Mouse (Mus musculus) embryonic facial prominence, embryonic 13.5 days (tissue): ENCODE measurements around the gene Zfp872. TPM values are rescaled to one million over a fixed set of nuclear protein-coding genes. Genes with fewer than 3 reads are reported as not detected.
"Not testable (repeated sequence)": the region's sequence is repeated elsewhere in the genome, so short reads cannot be mapped to it uniquely, and the experiment has no call there.

Experiments used
- ATAC-seq: fragments of 200-750 bp; cut with Nextera tagmentation; 2 replicates; pipeline ENCODE4 v1.8.0; 2017; ENCODE audit warnings: low read depth; ENCODE audit not compliant: insufficient number of reproducible peaks, insufficient read depth, low FRiP score, low TSS enrichment
- H3K27ac ChIP-seq: fragments of 300-500 bp; sonication (generic); 2 replicates; pipeline ENCODE4 v1.5.1; 2015; ENCODE audit warnings: moderate library complexity, mild to moderate bottlenecking, inconsistent platforms
- H3K27me3 ChIP-seq: fragments of 300-500 bp; sonication (generic); 2 replicates; pipeline ENCODE4 v1.6.1; 2015; ENCODE audit warnings: mild to moderate bottlenecking, inconsistent platforms
- H3K36me3 ChIP-seq: fragments of 300-500 bp; sonication (generic); 2 replicates; pipeline ENCODE4 v1.6.1; 2015; ENCODE audit warnings: mild to moderate bottlenecking, inconsistent platforms
- H3K4me1 ChIP-seq: fragments of 300-500 bp; sonication (generic); 2 replicates; pipeline ENCODE4 v1.6.1; 2015; ENCODE audit warnings: inconsistent platforms
- H3K4me2 ChIP-seq: fragments of 300-500 bp; sonication (generic); 2 replicates; pipeline ENCODE4 v1.6.1; 2015; ENCODE audit warnings: moderate library complexity, mild to moderate bottlenecking, inconsistent platforms
- H3K4me3 ChIP-seq: fragments of 300-500 bp; sonication (generic); 2 replicates; pipeline ENCODE4 v1.5.1; 2015; ENCODE audit warnings: mild to moderate bottlenecking, inconsistent platforms
- H3K9ac ChIP-seq: fragments of 300-500 bp; sonication (generic); 2 replicates; pipeline ENCODE4 v1.6.1; 2015; ENCODE audit warnings: mild to moderate bottlenecking, inconsistent platforms
- H3K9me3 ChIP-seq: fragments of 300-500 bp; sonication (generic); 2 replicates; pipeline ENCODE4 v1.6.1; 2016; ENCODE audit warnings: inconsistent platforms
- WGBS: fragments of 180-500 bp; shearing (Covaris S2); methylation state at CpG from one replicate; pipeline ENCODE4 v1.1.7; 2015; ENCODE audit warnings: mixed read lengths; 5-methylcytosine and 5-hydroxymethylcytosine counted together
- polyA plus RNA-seq: library from polyadenylated mRNA; unstranded; fragments of >200 nt; fragmentation: Nextera tagmentation; extraction: Ambion mirVana; gene quantifications from 2 replicates; pipeline ENCODE4 v1.2.1, GENCODE M21; 2015

The Zfp872 gene
- polyA plus RNA-seq, result 0.14 and 0.15 TPM in 2 replicates

DNA sequence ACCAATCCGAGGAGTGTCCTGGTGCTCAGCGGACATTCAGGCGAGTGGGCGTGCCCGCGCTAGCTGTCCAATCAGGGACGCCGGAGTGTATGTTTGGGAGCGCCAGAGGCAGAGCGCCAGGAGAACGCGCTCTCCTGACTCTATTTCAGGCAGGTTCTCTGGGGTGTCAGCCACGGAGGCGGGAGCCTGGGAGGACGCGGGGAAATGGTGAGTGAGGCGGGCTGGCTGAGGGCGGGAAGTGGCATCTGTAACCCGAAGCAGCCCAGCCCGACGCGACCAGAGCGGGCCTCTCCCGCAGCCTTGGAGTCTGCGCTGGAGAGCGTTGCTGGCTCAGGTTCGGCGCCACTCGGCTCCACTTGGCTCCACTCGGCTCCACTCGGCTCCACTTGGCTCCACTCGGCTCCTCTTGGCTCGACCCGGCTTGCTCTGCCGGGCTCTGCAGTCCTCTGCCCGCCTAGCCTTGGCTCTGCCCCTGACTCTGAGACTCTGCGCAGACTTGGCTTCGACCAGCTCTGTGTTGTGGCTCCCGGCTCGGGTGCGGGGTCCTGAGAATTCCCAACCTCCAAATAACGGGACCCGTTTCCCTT lies at the start of gene Zfp872:
Gene Zfp872 (plus strand): TSS at position 66 of the 587 bp plus-strand sequence.
- Histone ChIP-seq H3K9me3 (peaks cover 17% of the 10 kb centered on the region; the same call in 1 of the 2 replicates), H3K4me3 (peak within 1 kb of the TSS; percentile 47), H3K36me3 (no peaks in the 10 kb centered on the region), H3K27me3 (peaks cover 7% of the 10 kb centered on the region), H3K27ac (no peak within 1 kb of the TSS), H3K9ac (peak within 1 kb of the TSS; percentile 67), H3K4me1 (no peaks in the 10 kb centered on the region), H3K4me2 (peak within 1 kb of the TSS; percentile 77)
- peak; percentile 71 for ATAC-seq
- WGBS, result 12% methylated on average over 43 of the region's 43 CpGs

DNA sequence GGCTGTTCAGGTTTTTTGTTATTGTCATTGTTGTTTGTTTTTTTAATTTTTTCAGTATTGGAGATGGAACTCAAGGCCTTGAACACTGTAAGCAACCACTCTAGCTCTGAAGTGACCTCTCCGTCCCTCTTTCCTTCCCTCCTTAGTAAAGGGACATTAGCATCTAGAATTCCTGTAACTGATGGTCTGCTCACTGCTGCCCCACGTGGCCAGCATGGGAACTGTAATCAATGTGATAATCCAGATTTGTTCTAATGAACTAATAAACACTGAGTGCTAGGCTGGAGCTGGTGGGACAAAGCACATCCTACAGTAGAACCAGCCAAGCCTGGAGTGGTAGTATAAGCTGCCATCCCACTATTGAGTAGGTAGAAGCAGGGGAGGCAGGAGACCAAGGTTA lies 49.4 kb upstream of the Zfp872 start:
- no peaks in the 10 kb centered on the region for H3K4me1 ChIP-seq
- no peak overlapping the region for H3K27ac ChIP-seq
- ATAC-seq, result no peak

DNA sequence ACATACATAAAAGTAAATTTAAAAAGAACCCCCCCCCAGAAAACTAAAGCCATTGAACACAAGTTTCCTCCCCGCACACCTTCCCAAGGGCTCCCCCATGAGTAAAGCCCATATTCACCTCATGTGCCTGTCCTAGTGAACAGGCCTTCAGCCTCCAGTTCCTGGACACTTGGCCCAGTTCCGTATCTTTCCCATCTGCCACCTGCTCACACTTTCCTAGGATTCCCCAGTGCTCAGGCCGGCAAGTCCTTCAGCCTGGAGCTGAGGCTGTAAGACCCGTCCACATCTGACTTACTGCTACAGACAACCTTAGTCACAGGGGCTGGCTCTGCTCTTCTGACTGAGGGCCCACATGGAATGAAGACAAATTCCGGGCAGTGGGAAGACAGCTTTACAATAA lies 48.1 kb upstream of the Zfp872 start:
- WGBS, result 90% methylated on average over 5 of the region's 5 CpGs
- no peak for ATAC-seq
- peaks cover 12% of the 10 kb centered on the region for H3K27me3 ChIP-seq
- H3K9ac ChIP-seq, result no peak overlapping the region
- no peaks in the 10 kb centered on the region for H3K9me3 ChIP-seq
- no peak overlapping the region for H3K4me3 ChIP-seq
- H3K4me1 ChIP-seq, result no peaks in the 10 kb centered on the region
- H3K27ac ChIP-seq, result no peak overlapping the region
- no peak overlapping the region for H3K4me2 ChIP-seq
- H3K36me3 ChIP-seq, result no peaks in the 10 kb centered on the region

More for the DNA sequence above, 49.4 kb upstream of the Zfp872 start:
- Histone ChIP-seq H3K4me2 (no peak overlapping the region), H3K27me3 (peaks cover 12% of the 10 kb centered on the region), H3K4me3 (no peak overlapping the region), H3K36me3 (no peaks in the 10 kb centered on the region), H3K9ac (no peak overlapping the region), H3K9me3 (no peaks in the 10 kb centered on the region)
- 26% methylated on average over 2 of the region's 2 CpGs for WGBS

- ATAC-seq, result no peak
- Histone ChIP-seq H3K36me3 (no peaks in the 10 kb centered on the region), H3K27ac (no peak overlapping the region), H3K4me2 (no peak overlapping the region), H3K9me3 (0 out of 2 replicates have a peak, but pooled peaks cover 3% of the 10 kb centered on the region), H3K4me3 (no peak overlapping the region), H3K9ac (no peak overlapping the region), H3K4me1 (no peaks in the 10 kb centered on the region), H3K27me3 (no peaks in the 10 kb centered on the region)
- WGBS, result 54% methylated on average over 17 of the region's 17 CpGs
Measured at GRCm38 (mm10) chr9:22143108-22144037, 44.5 kb upstream of the Zfp872 start.

- ATAC-seq, result no peak
- Histone ChIP-seq H3K9ac (no peak overlapping the region), H3K4me3 (no peak overlapping the region), H3K27me3 (no peaks in the 10 kb centered on the region), H3K36me3 (no peaks in the 10 kb centered on the region), H3K4me2 (no peak overlapping the region), H3K9me3 (0 out of 2 replicates have a peak, but pooled peaks cover 3% of the 10 kb centered on the region), H3K27ac (no peak overlapping the region), H3K4me1 (no peaks in the 10 kb centered on the region)
- 85% methylated on average over 8 of the region's 8 CpGs for WGBS
Measured at GRCm38 (mm10) chr9:22144304-22144965, 43.5 kb upstream of the Zfp872 start.

DNA sequence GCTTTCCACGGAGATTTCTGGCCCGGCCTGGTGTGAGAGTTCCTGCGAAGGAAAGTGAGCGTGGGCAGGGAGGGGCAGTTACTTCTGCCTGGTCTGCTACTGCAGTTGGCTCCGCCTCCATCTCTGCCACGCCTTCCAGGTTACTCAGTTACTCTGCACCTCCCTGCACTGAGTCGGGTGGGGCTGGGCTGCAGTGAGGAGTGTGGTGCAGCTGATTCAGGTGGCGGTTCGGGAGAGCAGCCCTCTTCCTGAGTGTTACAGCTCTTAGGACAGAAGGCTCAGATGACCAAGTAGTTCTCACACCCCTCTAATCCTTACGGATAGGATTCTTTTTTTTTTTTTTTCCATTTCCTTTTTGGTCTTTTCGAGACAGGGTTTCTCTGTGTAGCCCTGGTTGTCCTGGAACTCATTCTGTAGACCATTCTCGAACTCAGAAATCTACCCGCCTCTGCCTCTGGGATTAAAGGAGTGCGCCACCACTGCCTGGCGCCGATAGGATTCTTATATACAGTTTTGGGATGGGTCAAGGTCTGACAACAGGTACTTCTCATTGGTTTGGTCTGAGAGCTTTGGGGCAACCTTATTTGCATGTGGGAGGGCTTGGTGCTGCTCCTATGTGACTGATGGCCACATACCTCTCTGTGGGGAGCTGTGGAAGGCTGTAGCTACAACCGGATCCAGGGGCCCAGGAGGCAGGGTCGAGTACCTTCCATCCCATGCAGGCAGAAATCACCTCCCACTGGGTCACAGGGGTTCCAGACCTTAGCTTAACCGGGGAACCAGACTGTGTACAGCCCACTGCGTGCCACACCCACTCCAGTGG lies 38.3 kb upstream of the Zfp872 start:
- H3K36me3 ChIP-seq, result no peaks in the 10 kb centered on the region
- H3K4me2 ChIP-seq, result no peak overlapping the region
- H3K4me1 ChIP-seq, result no peaks in the 10 kb centered on the region
- 0 out of 2 replicates have a peak, but pooled peaks cover 3% of the 10 kb centered on the region for H3K9me3 ChIP-seq
- H3K27me3 ChIP-seq, result no peaks in the 10 kb centered on the region
- no peak overlapping the region for H3K9ac ChIP-seq
- H3K27ac ChIP-seq, result no peak overlapping the region
- no peak overlapping the region for H3K4me3 ChIP-seq
- no peak for ATAC-seq
- 73% methylated on average over 20 of the region's 20 CpGs for WGBS

GRCm38 (mm10) chr9:22150249-22150693 lies 37.6 kb upstream of the Zfp872 start:
- H3K4me2 ChIP-seq, ATAC-seq, H3K9ac ChIP-seq, H3K9me3 ChIP-seq, H3K27ac ChIP-seq, H3K4me1 ChIP-seq, H3K4me3 ChIP-seq, H3K27me3 ChIP-seq, H3K36me3 ChIP-seq: not testable (repeated sequence)
- WGBS, result 87% methylated on average over 7 of the region's 7 CpGs

GRCm38 (mm10) chr9:22150946-22151345 lies 36.9 kb upstream of the Zfp872 start:
- Histone ChIP-seq H3K4me1 (peaks cover 4% of the 10 kb centered on the region), H3K4me3 (no peak overlapping the region), H3K36me3 (no peaks in the 10 kb centered on the region), H3K27ac (no peak overlapping the region), H3K9ac (no peak overlapping the region), H3K27me3 (no peaks in the 10 kb centered on the region), H3K4me2 (no peak overlapping the region), H3K9me3 (0 out of 2 replicates have a peak, but pooled peaks cover 3% of the 10 kb centered on the region)
- 90% methylated on average over 2 of the region's 2 CpGs for WGBS
- ATAC-seq, result no peak

DNA sequence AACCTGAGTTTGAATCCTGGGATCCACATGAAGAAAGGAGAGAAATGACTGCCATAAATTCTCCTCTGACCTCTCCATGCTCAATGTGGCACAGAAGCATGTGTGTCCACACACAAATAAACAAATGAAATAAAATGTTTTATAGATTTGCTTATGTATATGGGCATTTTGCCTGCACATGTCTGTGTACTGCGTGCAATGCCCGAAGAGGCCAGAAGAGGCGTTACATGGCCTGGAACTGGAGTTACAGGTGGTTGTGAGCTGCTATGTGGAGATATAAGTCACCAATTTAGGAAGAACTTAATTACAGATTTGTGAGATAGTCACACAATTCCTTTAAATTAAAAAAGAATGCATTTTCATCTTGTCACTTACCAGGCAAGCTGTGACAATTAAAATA lies 34.1 kb upstream of the Zfp872 start:
- Histone ChIP-seq H3K27me3 (peaks cover 3% of the 10 kb centered on the region; the same call in 1 of the 2 replicates), H3K36me3 (peaks cover 12% of the 10 kb centered on the region), H3K4me3 (no peak overlapping the region), H3K4me2 (no peak overlapping the region), H3K9ac (no peak overlapping the region), H3K9me3 (no peaks in the 10 kb centered on the region), H3K27ac (no peak overlapping the region), H3K4me1 (peaks cover 17% of the 10 kb centered on the region)
- no peak for ATAC-seq
- 90% methylated on average over 3 of the region's 3 CpGs for WGBS

DNA sequence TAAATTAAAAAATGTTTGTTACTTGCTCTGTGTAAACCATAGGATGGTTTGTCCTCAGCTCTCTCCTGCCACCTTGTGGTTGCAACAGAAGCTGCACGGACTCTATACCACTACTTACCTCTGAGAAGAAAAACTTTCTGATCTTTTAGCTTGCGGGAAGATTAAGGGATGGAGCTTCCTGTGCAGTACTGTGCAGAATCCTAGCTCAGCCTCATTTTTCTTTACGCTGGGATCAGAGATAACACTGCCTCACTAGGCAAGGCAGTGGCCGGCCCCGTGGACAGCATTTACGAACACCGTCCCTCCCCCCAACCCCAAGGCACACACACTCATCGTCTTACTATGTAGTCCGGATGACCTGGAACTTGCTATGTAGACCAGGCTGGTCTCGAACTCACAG lies 32.3 kb upstream of the Zfp872 start:
- Histone ChIP-seq H3K9ac (no peak overlapping the region), H3K4me3 (0 out of 2 replicates have a peak overlapping the region, but pooled peaks have one; percentile 5), H3K4me2 (peak overlapping the region; percentile 68), H3K27me3 (peaks cover 3% of the 10 kb centered on the region; the same call in 1 of the 2 replicates), H3K9me3 (no peaks in the 10 kb centered on the region), H3K36me3 (peaks cover 14% of the 10 kb centered on the region), H3K27ac (no peak overlapping the region), H3K4me1 (peaks cover 17% of the 10 kb centered on the region)
- WGBS, result 27% methylated on average over 10 of the region's 10 CpGs
- no peak for ATAC-seq
